Mouse (Mus musculus) MEL (cell line): ENCODE data around the gene Ano6. TPM values are rescaled to one million over a fixed set of nuclear protein-coding genes. Genes with fewer than 3 reads are reported as not detected.

ENCODE experiments used
- DNase-seq: peaks from one replicate; pipeline ENCODE4 v3.0.0; 2011; ENCODE audit warnings: low read depth, low spot score
- H3K27ac ChIP-seq: 2 replicates; pipeline ENCODE4 v1.5.1; 2012; ENCODE audit warnings: low read depth, mild to moderate bottlenecking, control low read depth, low read length, moderate library complexity; ENCODE audit not compliant: control insufficient read depth
- H3K27me3 ChIP-seq, 2 experiments: fragments of 150-350 bp in 1 of 2; sonication (generic) in 1 of 2; 2 replicates each; pipeline ENCODE4 v1.6.1; 2012; ENCODE audit warnings: low read length in 2 of 2, mild to moderate bottlenecking in 2 of 2, improper control_type of control experiment in 1 of 2, moderate library complexity in 1 of 2; ENCODE audit not compliant: insufficient read depth in 2 of 2, control insufficient read depth in 1 of 2
- H3K36me3 ChIP-seq, 2 experiments: 2 replicates each; pipeline ENCODE4 v1.6.1; 2012 to 2014; ENCODE audit warnings: low read length in 2 of 2, improper control_type of control experiment in 1 of 2, inconsistent platforms in 1 of 2, mild to moderate bottlenecking in 1 of 2; ENCODE audit not compliant: insufficient read depth in 2 of 2, control insufficient read depth in 1 of 2
- H3K4me1 ChIP-seq, 2 experiments: fragments of 150-350 bp in 1 of 2; sonication (generic) in 1 of 2; 2 replicates each; pipeline ENCODE4 v1.6.1; 2012; ENCODE audit warnings: low read length in 2 of 2, improper control_type of control experiment in 1 of 2, mild to moderate bottlenecking in 1 of 2; ENCODE audit not compliant: insufficient read depth in 2 of 2, control insufficient read depth in 1 of 2
- H3K4me3 ChIP-seq, 2 experiments: fragments of 150-350 bp in 1 of 2; sonication (generic) in 1 of 2; 2 replicates each; pipeline ENCODE4 v1.5.1; 2012; ENCODE audit warnings: low read depth in 2 of 2, low read length in 2 of 2, mild to moderate bottlenecking in 2 of 2, moderate library complexity in 2 of 2, control low read depth in 1 of 2, improper control_type of control experiment in 1 of 2; ENCODE audit not compliant: control insufficient read depth in 1 of 2, insufficient read depth in 1 of 2
- H3K79me2 ChIP-seq: 2 replicates; pipeline ENCODE4 v1.6.1; 2012; ENCODE audit warnings: mild to moderate bottlenecking, low read length, moderate library complexity; ENCODE audit not compliant: control insufficient read depth, poor library complexity, insufficient read depth
- H3K9ac ChIP-seq: 2 replicates; pipeline ENCODE4 v1.6.1; 2012; ENCODE audit warnings: low read depth, mild to moderate bottlenecking, control low read depth, low read length, moderate library complexity; ENCODE audit not compliant: control insufficient read depth, poor library complexity, severe bottlenecking
- H3K9me3 ChIP-seq: fragments of 150-350 bp; sonication (generic); replicated peaks from 2 replicates; pipeline ENCODE4 v1.6.1; 2012; ENCODE audit warnings: mild to moderate bottlenecking, low read length, improper control_type of control experiment, moderate library complexity; ENCODE audit not compliant: insufficient read depth
- CHD1 ChIP-seq: IDR thresholded peaks from 2 replicates; pipeline ENCODE4 v1.6.1; 2012; ENCODE audit warnings: low read depth, mild to moderate bottlenecking, inconsistent platforms, low read length, improper control_type of control experiment
- CTCF ChIP-seq, 3 experiments: IDR thresholded peaks in 2 of 3; conservative IDR thresholded peaks in 1 of 3; 2 replicates each; pipeline ENCODE4 v1.5.1; 2011 to 2012; ENCODE audit warnings: low read length in 3 of 3, low read depth in 2 of 3, mild to moderate bottlenecking in 2 of 3, improper control_type of control experiment in 1 of 3, inconsistent platforms in 1 of 3, mixed read lengths in 1 of 3, moderate library complexity in 1 of 3; ENCODE audit not compliant: control insufficient read depth in 1 of 3, insufficient read depth in 1 of 3, poor library complexity in 1 of 3, severe bottlenecking in 1 of 3
- ELF1 ChIP-seq: IDR thresholded peaks from 2 replicates; pipeline ENCODE4 v1.6.1; 2014; ENCODE audit warnings: low read depth, mild to moderate bottlenecking, inconsistent platforms, low read length, improper control_type of control experiment, moderate library complexity
- ETS1 ChIP-seq: IDR thresholded peaks from 2 replicates; pipeline ENCODE4 v1.6.1; 2012; ENCODE audit warnings: low read depth, mild to moderate bottlenecking, inconsistent platforms, low read length, improper control_type of control experiment, moderate library complexity
- GABPA ChIP-seq: IDR thresholded peaks from 2 replicates; pipeline ENCODE4 v1.6.1; 2012; ENCODE audit warnings: low read depth, mild to moderate bottlenecking, inconsistent platforms, low read length, improper control_type of control experiment, moderate library complexity
- JUND ChIP-seq: IDR thresholded peaks from 2 replicates; pipeline ENCODE4 v1.6.1; 2011; ENCODE audit warnings: low read depth, mild to moderate bottlenecking, improper control_type of control experiment, low read length
- KAT2A ChIP-seq: conservative IDR thresholded peaks from 2 replicates; pipeline ENCODE4 v1.6.1; 2012; ENCODE audit warnings: low read depth, low read length, improper control_type of control experiment, inconsistent platforms
- MAFK ChIP-seq: IDR thresholded peaks from 2 replicates; pipeline ENCODE4 v1.6.1; 2011; ENCODE audit warnings: low read depth, mild to moderate bottlenecking, low read length, improper control_type of control experiment, borderline replicate concordance
- MAZ ChIP-seq: IDR thresholded peaks from 2 replicates; pipeline ENCODE4 v1.6.1; 2012; ENCODE audit warnings: low read depth, mild to moderate bottlenecking, inconsistent platforms, low read length, improper control_type of control experiment
- MYB ChIP-seq: IDR thresholded peaks from 2 replicates; pipeline ENCODE4 v1.6.1; 2011; ENCODE audit warnings: mild to moderate bottlenecking, low read depth, low read length, improper control_type of control experiment
- MYC ChIP-seq: IDR thresholded peaks from 2 replicates; pipeline ENCODE4 v1.6.1; 2011; ENCODE audit warnings: low read depth, mild to moderate bottlenecking, low read length, improper control_type of control experiment, moderate library complexity
- NELFE ChIP-seq: IDR thresholded peaks from 2 replicates; pipeline ENCODE4 v1.6.1; 2011; ENCODE audit warnings: low read depth, low read length, improper control_type of control experiment
- NRF1 ChIP-seq: IDR thresholded peaks from 2 replicates; pipeline ENCODE4 v1.6.1; 2014; ENCODE audit warnings: low read depth, mild to moderate bottlenecking, inconsistent platforms, low read length, improper control_type of control experiment, moderate library complexity; ENCODE audit not compliant: poor library complexity, insufficient read depth, severe bottlenecking
- POLR2AphosphoS2 ChIP-seq: IDR thresholded peaks from 2 replicates; pipeline ENCODE4 v1.6.1; 2011; ENCODE audit warnings: low read length, improper control_type of control experiment
- POLR2AphosphoS5 ChIP-seq: IDR thresholded peaks from 2 replicates; pipeline ENCODE4 v1.6.1; 2012; ENCODE audit warnings: low read depth, borderline replicate concordance, mild to moderate bottlenecking, inconsistent platforms, low read length, moderate library complexity, mixed read lengths
- SIN3A ChIP-seq: IDR thresholded peaks from 2 replicates; pipeline ENCODE4 v1.6.1; 2012; ENCODE audit warnings: low read length, improper control_type of control experiment, inconsistent platforms
- SMC3 ChIP-seq: IDR thresholded peaks from 2 replicates; pipeline ENCODE4 v1.6.1; 2011; ENCODE audit warnings: low read depth, low read length, improper control_type of control experiment
- TBP ChIP-seq: IDR thresholded peaks from 2 replicates; pipeline ENCODE4 v1.8.0; 2011; ENCODE audit warnings: low read depth, low read length, improper control_type of control experiment
- TCF12 ChIP-seq: IDR thresholded peaks from 2 replicates; pipeline ENCODE4 v1.6.1; 2014; ENCODE audit warnings: low read depth, mild to moderate bottlenecking, inconsistent platforms, low read length, improper control_type of control experiment, moderate library complexity
- USF1 ChIP-seq: IDR thresholded peaks from 2 replicates; pipeline ENCODE4 v1.6.1; 2014; ENCODE audit warnings: low read depth, mild to moderate bottlenecking, inconsistent platforms, low read length, improper control_type of control experiment, moderate library complexity
- USF2 ChIP-seq, 2 experiments: IDR thresholded peaks; 2 replicates each; pipeline ENCODE4 v1.6.1; 2011 to 2012; ENCODE audit warnings: improper control_type of control experiment in 2 of 2, low read length in 2 of 2, borderline replicate concordance in 1 of 2, inconsistent platforms in 1 of 2, low read depth in 1 of 2, mild to moderate bottlenecking in 1 of 2; ENCODE audit not compliant: insufficient read depth in 1 of 2
- ZC3H11A ChIP-seq: IDR thresholded peaks from 2 replicates; pipeline ENCODE4 v1.6.1; 2012; ENCODE audit warnings: low read depth, mild to moderate bottlenecking, inconsistent platforms, low read length, improper control_type of control experiment
- ZMIZ1 ChIP-seq: IDR thresholded peaks from 2 replicates; pipeline ENCODE4 v1.6.1; 2012; ENCODE audit warnings: low read depth, mild to moderate bottlenecking, inconsistent platforms, low read length, improper control_type of control experiment, moderate library complexity
- ZNF384 ChIP-seq: IDR thresholded peaks from 2 replicates; pipeline ENCODE4 v1.6.1; 2012; ENCODE audit warnings: low read depth, mild to moderate bottlenecking, inconsistent platforms, low read length, improper control_type of control experiment
- polyA plus RNA-seq, 2 experiments: library from polyadenylated mRNA; stranded (reverse) in 1 of 2; unstranded in 1 of 2; fragments of >175 nt in 1 of 2; fragments of >200 nt in 1 of 2; gene quantifications; 2 replicates each; pipeline versions ENCODE4 v1.2.1 to v1.2.4; 2012; ENCODE audit warnings: low replicate concordance in 2 of 2, low read depth in 1 of 2; ENCODE audit not compliant: insufficient read length in 2 of 2, insufficient read depth in 1 of 2, missing spikeins in 1 of 2
- total RNA-seq: library from RNA; depleted of rRNA; stranded (reverse); fragments of 300-350 nt; gene quantifications from 2 replicates; pipeline ENCODE4 v1.2.3, GENCODE M21; 2012

Gene Ano6
- total and polyA plus RNA-seq, 3 experiments, result 54.8 to 66.6 (median 61.4) TPM

DNA sequence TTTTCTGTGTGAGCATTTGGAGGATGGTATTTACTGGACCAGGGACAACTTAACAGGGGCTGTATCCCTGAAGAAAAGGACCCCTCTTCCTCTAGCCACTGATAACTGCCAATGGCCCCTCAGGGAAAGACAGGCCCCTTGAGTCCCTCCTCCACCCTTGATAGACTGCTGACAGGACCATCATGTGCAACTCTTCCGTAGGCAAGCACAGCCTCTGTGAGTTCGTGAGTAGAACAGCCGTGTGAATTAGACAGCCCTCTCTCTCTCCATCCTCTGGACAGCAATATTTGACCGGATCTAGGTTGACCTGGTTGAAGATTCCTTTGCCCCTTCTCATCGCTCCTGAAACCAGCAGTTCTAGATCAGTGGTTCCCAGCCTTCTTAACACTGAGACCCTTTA, 111.8 kb downstream of the Ano6 start:
- peaks cover 10 to 34% of the 10 kb centered on the region in 2 experiments for H3K36me3 ChIP-seq
- H3K4me1 ChIP-seq, result peaks cover 9 to 29% of the 10 kb centered on the region in 2 experiments
- no peaks in the 10 kb centered on the region for H3K27me3 ChIP-seq
- no peak overlapping the region for H3K4me3 ChIP-seq
- TF ChIP-seq MYC, result no peak
- no peak for TF ChIP-seq JUND
- TF ChIP-seq NRF1, result no peak
- no peak for TF ChIP-seq MYB
- no peak for TF ChIP-seq USF2 (IDR thresholded peaks at IDR 0.05; ENCODE audit: borderline replicate concordance in 1 of 2, insufficient read depth in 1 of 2, low read depth in 1 of 2, low read length in 2 of 2)
- TF ChIP-seq MAFK, result no peak
- H3K27ac ChIP-seq, result no peak overlapping the region
- no peak for DNase-seq
- H3K79me2 ChIP-seq, result peaks cover 8% of the 10 kb centered on the region
- no peak overlapping the region for H3K9ac ChIP-seq
- no peaks in the 10 kb centered on the region for H3K9me3 ChIP-seq

- Histone ChIP-seq H3K9ac (no peak overlapping the region), H3K79me2 (peaks cover 7% of the 10 kb centered on the region), H3K27me3 (no peaks in the 10 kb centered on the region), H3K36me3 (peaks cover 9 to 43% of the 10 kb centered on the region in 2 experiments), H3K4me3 (no peak overlapping the region), H3K4me1 (peaks cover 9 to 37% of the 10 kb centered on the region in 2 experiments), H3K27ac (no peak overlapping the region), H3K9me3 (no peaks in the 10 kb centered on the region)
- DNase-seq, result no peak
- TF ChIP-seq CTCF (IDR thresholded peaks at IDR 0.05 in 2 of 3, conservative IDR thresholded peaks at IDR 0.05 in 1 of 3; ENCODE audit: control insufficient read depth in 1 of 3, insufficient read depth in 1 of 3, low read depth in 2 of 3, low read length in 3 of 3, poor library complexity in 1 of 3, severe bottlenecking in 1 of 3), result no peak
- TF ChIP-seq ELF1, result no peak
- TF ChIP-seq POLR2AphosphoS2, result no peak
- no peak for TF ChIP-seq MAFK
Observed at GRCm38 (mm10) chr15:95904247-95904646, 113.6 kb downstream of the Ano6 start.

- H3K36me3 ChIP-seq, result peaks cover 4 to 43% of the 10 kb centered on the region in 2 experiments
- no peak overlapping the region for H3K27ac ChIP-seq
- no peak overlapping the region for H3K9ac ChIP-seq
- H3K9me3 ChIP-seq, result no peaks in the 10 kb centered on the region
- DNase-seq, result peak; percentile 81
- peaks cover 3% of the 10 kb centered on the region; the same call in 1 of the 2 replicates for H3K79me2 ChIP-seq
- peaks cover 9 to 37% of the 10 kb centered on the region in 2 experiments for H3K4me1 ChIP-seq
- no peak overlapping the region for H3K4me3 ChIP-seq
- H3K27me3 ChIP-seq, result no peaks in the 10 kb centered on the region
- TF ChIP-seq KAT2A (no peak), ZC3H11A (no peak), TCF12 (0 out of 2 replicates have a peak, but pooled peaks have one; percentile 15), NELFE (no peak), ETS1 (peak; percentile 99), MAZ (no peak; the same call in 1 of the 2 replicates), POLR2AphosphoS5 (no peak), SMC3 (no peak), CTCF (IDR thresholded peaks at IDR 0.05 in 2 of 3, conservative IDR thresholded peaks at IDR 0.05 in 1 of 3; ENCODE audit: control insufficient read depth in 1 of 3, insufficient read depth in 1 of 3, low read depth in 2 of 3, low read length in 3 of 3, poor library complexity in 1 of 3, severe bottlenecking in 1 of 3) (no peak), SIN3A (peak; percentile 88), ELF1 (0 out of 2 replicates have a peak, but pooled peaks have one; percentile 28), TBP (no peak), ZMIZ1 (no peak), ZNF384 (no peak), USF1 (no peak), GABPA (no peak), CHD1 (no peak)
Observed at GRCm38 (mm10) chr15:95906017-95906749, 115.5 kb downstream of the Ano6 start.
